Mouse (Mus musculus) kidney, postnatal 0 days (tissue): ENCODE measurements around the gene Slc16a13. TPM values are rescaled to one million over a fixed set of nuclear protein-coding genes. Genes with fewer than 3 reads are reported as not detected.

Source experiments
- ATAC-seq: fragments of 200-750 bp; cut with Nextera tagmentation; replicated peaks from 2 replicates; pipeline ENCODE4 v1.8.0; 2017; ENCODE audit warnings: low read depth, moderate number of reproducible peaks, moderate TSS enrichment, moderate library complexity; ENCODE audit not compliant: low FRiP score
- DNase-seq: peaks from one replicate; pipeline ENCODE4 v3.0.0-alpha.2; 2016; ENCODE audit warnings: low spot score
- H3K27ac ChIP-seq: fragments of 300-500 bp; sonication (generic); 2 replicates; pipeline ENCODE4 v1.5.1; 2014; ENCODE audit warnings: mild to moderate bottlenecking
- H3K27me3 ChIP-seq: fragments of 300-500 bp; sonication (generic); 2 replicates; pipeline ENCODE4 v1.6.1; 2014; ENCODE audit warnings: low read length, mixed read lengths; ENCODE audit not compliant: insufficient read depth
- H3K36me3 ChIP-seq: fragments of 300-500 bp; sonication (generic); 2 replicates; pipeline ENCODE4 v1.6.1; 2014; ENCODE audit warnings: low read length, mixed read lengths; ENCODE audit not compliant: insufficient read depth
- H3K4me1 ChIP-seq: fragments of 300-500 bp; sonication (generic); replicated peaks from 2 replicates; pipeline ENCODE4 v1.6.1; 2014; ENCODE audit warnings: antibody characterized with exemption, low read length, mixed read lengths; ENCODE audit not compliant: insufficient read depth
- H3K4me2 ChIP-seq: fragments of 300-500 bp; sonication (generic); 2 replicates; pipeline ENCODE4 v1.6.1; 2014; ENCODE audit warnings: mild to moderate bottlenecking, low read length, moderate library complexity, mixed read lengths
- H3K4me3 ChIP-seq: fragments of 300-500 bp; sonication (generic); replicated peaks from 2 replicates; pipeline ENCODE4 v1.5.1; 2014; ENCODE audit warnings: low read depth, low read length
- H3K9ac ChIP-seq: fragments of 300-500 bp; sonication (generic); 2 replicates; pipeline ENCODE4 v1.6.1; 2014; ENCODE audit warnings: low read depth, low read length
- H3K9me3 ChIP-seq: fragments of 300-500 bp; sonication (generic); replicated peaks from 2 replicates; pipeline ENCODE4 v1.6.1; 2016; ENCODE audit warnings: low read length, inconsistent platforms, mixed read lengths
- CTCF ChIP-seq: IDR thresholded peaks from 2 replicates; pipeline ENCODE4 v1.5.1; 2016; ENCODE audit warnings: antibody characterized with exemption, low read depth, mild to moderate bottlenecking, moderate library complexity
- WGBS: fragments of 180-500 bp; shearing (Covaris S2); extraction: QIAGEN DNeasy Blood & Tissue Kit; methylation state at CpG from one replicate; pipeline ENCODE4 v1.1.7; 2014; 5-methylcytosine and 5-hydroxymethylcytosine counted together
- polyA plus RNA-seq: library from polyadenylated mRNA; unstranded; fragments of >200 nt; fragmentation: Nextera tagmentation; extraction: Ambion mirVana; gene quantifications from 2 replicates; pipeline ENCODE4 v1.2.1, GENCODE M21; 2015

Gene Slc16a13
- polyA plus RNA-seq, 1 experiment from 2014 or later: 20.6 TPM

DNA sequence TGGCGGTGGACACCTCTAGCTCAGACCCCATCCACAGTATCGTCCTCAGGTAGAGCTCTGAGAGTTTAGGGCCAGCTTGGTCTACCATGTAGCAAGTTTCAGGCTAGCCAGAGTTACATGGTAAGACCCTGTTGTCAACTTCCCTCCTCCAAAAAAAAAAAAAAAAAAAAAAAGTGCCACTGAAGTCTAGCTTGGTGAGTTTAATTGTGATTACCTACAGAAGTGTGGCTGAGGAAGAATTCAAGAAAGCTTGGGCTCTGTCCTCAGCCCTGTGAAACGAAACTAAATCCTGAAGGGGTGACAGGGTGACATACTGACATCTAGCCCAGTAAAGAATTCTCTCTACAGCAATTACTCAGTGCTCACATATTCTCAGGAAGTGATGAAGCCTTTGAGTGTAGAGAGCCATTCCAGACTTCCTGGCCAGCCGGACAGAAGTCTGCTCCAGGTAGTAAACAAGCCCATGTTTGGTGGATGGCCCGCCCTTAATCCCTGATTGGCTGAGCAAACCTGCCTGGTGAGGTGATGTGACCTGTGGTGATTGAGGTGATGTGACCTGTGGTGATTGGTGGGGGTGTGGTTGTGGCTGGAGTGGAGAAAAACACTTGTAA lies 12.0 kb downstream of the Slc16a13 start:
- Histone ChIP-seq H3K27me3 (no peaks in the 10 kb centered on the region), H3K36me3 (no peaks in the 10 kb centered on the region), H3K4me2 (no peak overlapping the region), H3K4me1 (peaks cover 4% of the 10 kb centered on the region; the same call in 1 of the 2 replicates), H3K9ac (no peak overlapping the region), H3K9me3 (no peaks in the 10 kb centered on the region), H3K4me3 (no peak overlapping the region), H3K27ac (no peak overlapping the region)
- DNase-seq (no peak), ATAC-seq (no peak)
- 67% methylated on average over 5 of the region's 5 CpGs for WGBS
- no peak for TF ChIP-seq CTCF

- ATAC-seq (no peak), DNase-seq (no peak)
- Histone ChIP-seq H3K4me3 (no peak overlapping the region), H3K9me3 (no peaks in the 10 kb centered on the region), H3K36me3 (no peaks in the 10 kb centered on the region), H3K27ac (no peak overlapping the region), H3K9ac (no peak overlapping the region), H3K4me1 (no peaks in the 10 kb centered on the region), H3K27me3 (no peaks in the 10 kb centered on the region), H3K4me2 (no peak overlapping the region)
- TF ChIP-seq CTCF: no peak
- 66% methylated on average over 7 of the region's 7 CpGs for WGBS
Observed at GRCm38 (mm10) chr11:70207283-70207682, 13.6 kb downstream of the Slc16a13 start.

- no peak for TF ChIP-seq CTCF
- Histone ChIP-seq H3K9me3 (no peaks in the 10 kb centered on the region), H3K4me1 (no peaks in the 10 kb centered on the region), H3K27me3 (no peaks in the 10 kb centered on the region), H3K4me2 (no peak overlapping the region), H3K27ac (no peak overlapping the region), H3K36me3 (no peaks in the 10 kb centered on the region), H3K4me3 (no peak overlapping the region), H3K9ac (no peak overlapping the region)
- WGBS: 70% methylated on average over 2 of the region's 2 CpGs
- no peak for DNase-seq
- no peak for ATAC-seq
Observed at GRCm38 (mm10) chr11:70206801-70207200, 14.1 kb downstream of the Slc16a13 start.

DNA sequence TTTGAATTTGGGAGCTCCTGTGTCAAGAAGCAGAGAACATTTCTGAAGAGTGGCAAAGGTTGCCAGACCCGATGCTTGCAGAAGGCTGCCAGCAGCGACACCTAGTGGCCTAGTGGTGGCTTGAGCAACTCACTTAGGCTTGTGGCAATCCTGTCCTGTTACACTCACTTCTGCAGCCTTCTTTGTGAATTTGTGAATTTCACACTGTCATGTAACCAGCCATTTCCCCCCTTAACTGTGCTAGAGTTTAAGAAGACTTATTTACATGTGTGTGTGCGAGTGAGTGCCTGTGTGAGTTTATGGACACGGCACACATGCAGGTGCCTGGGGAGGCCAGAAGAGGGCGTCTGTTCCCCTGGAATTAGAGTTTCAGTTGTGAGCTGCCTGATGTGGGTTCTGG lies 19.2 kb downstream of the Slc16a13 start:
- Histone ChIP-seq H3K36me3 (no peaks in the 10 kb centered on the region), H3K9me3 (no peaks in the 10 kb centered on the region), H3K4me2 (no peak overlapping the region), H3K9ac (no peak overlapping the region), H3K4me1 (peaks cover 9% of the 10 kb centered on the region; the same call in 1 of the 2 replicates), H3K27ac (no peak overlapping the region), H3K27me3 (no peaks in the 10 kb centered on the region), H3K4me3 (no peak overlapping the region)
- WGBS: 38% methylated on average over 5 of the region's 5 CpGs
- 0 out of 2 replicates have a peak, but pooled peaks have one; percentile 41 for ATAC-seq
- peak; percentile 94 for DNase-seq
- TF ChIP-seq CTCF: peak; percentile 94

DNA sequence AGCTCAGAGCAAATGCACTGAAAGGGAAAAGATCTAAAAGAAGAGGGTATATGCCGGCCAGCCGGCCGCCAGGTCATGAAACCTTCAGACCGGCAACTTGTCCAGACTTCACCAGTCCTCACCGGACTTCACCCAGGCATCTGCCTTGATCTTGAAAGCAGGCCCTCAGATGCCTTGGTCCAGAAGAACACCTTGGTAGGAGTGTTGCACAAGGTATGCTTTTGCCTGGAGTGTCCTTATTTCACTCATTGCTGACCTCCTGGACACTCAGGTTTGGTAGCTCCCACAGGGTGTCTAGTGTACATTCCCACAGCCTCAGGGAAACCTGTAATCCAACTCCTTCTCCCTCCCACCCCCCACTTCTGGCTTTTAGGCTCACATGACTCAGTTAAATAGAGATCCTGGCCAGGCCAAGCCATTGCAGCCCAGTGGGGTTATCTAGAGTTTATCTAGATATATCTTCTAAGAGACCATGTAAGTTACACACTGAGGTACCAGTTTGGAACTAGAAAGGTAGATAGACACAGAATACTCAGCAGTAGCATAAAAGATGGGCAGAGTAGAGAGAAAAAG lies 20.7 kb downstream of the Slc16a13 start:
- peaks cover 9% of the 10 kb centered on the region; the same call in 1 of the 2 replicates for H3K4me1 ChIP-seq
- ATAC-seq (no peak; the same call in 1 of the 2 replicates), DNase-seq (peak; percentile 27)
- H3K9me3 ChIP-seq: no peaks in the 10 kb centered on the region
- TF ChIP-seq CTCF: no peak
- H3K27me3 ChIP-seq: no peaks in the 10 kb centered on the region
- WGBS: 55% methylated on average over 5 of the region's 5 CpGs
- H3K4me2 ChIP-seq: no peak overlapping the region
- no peak overlapping the region for H3K9ac ChIP-seq
- peak overlapping the region; percentile 72 for H3K27ac ChIP-seq
- H3K36me3 ChIP-seq: no peaks in the 10 kb centered on the region
- H3K4me3 ChIP-seq: no peak overlapping the region

DNA sequence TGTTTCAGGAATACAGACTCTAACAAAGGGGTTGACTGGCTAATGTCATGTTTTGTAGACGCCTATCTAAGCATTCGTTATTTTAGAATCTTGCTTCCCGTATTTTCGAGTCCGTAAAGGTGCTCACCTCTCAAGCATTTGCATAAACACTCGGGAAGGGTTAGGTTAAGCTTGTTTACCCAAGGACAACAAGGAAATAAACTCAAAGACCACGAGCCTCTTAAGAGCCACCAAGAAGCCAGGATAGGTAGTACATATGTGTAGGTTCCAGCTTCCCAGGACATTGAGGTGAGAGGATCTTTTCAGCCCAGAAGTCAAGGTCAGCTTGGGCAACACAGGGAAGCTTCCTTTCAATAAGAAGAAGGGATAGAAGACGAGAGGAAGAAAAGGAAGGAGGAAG lies 21.8 kb downstream of the Slc16a13 start:
- Histone ChIP-seq H3K27me3 (no peaks in the 10 kb centered on the region), H3K9ac (no peak overlapping the region), H3K4me2 (no peak overlapping the region), H3K4me1 (peaks cover 9% of the 10 kb centered on the region; the same call in 1 of the 2 replicates), H3K9me3 (no peaks in the 10 kb centered on the region), H3K4me3 (no peak overlapping the region), H3K36me3 (no peaks in the 10 kb centered on the region), H3K27ac (peak overlapping the region; percentile 72)
- DNase-seq (no peak), ATAC-seq (no peak)
- TF ChIP-seq CTCF: no peak
- 68% methylated on average over 8 of the region's 8 CpGs for WGBS
